Mouse (Mus musculus) myocyte (in vitro differentiated cells): ENCODE results near the gene Tspan6.

Experiments used
- CEBPB ChIP-seq: IDR thresholded peaks from 2 replicates; pipeline ENCODE4 v1.6.1; 2011; ENCODE audit warnings: mild to moderate bottlenecking, moderate library complexity; ENCODE audit not compliant: poor library complexity, insufficient read depth, severe bottlenecking
- E2F4 ChIP-seq: IDR thresholded peaks from one replicate; pipeline ENCODE4 v1.6.1; 2011; ENCODE audit warnings: mild to moderate bottlenecking, control low read depth, moderate library complexity; ENCODE audit not compliant: insufficient read depth
- MAX ChIP-seq: IDR thresholded peaks from one replicate; pipeline ENCODE4 v1.6.1; 2011; ENCODE audit warnings: low read depth, mild to moderate bottlenecking, control low read depth
- MYOD1 ChIP-seq, 3 experiments: IDR thresholded peaks; one replicate each; pipeline ENCODE4 v1.6.1; 2011; ENCODE audit warnings: control low read depth in 2 of 3, low read depth in 2 of 3, mild to moderate bottlenecking in 2 of 3, moderate library complexity in 1 of 3; ENCODE audit not compliant: insufficient read length in 2 of 3, control insufficient read depth in 1 of 3
- MYOG ChIP-seq, 3 experiments: IDR thresholded peaks; one replicate each; pipeline ENCODE4 v1.6.1; 2011; ENCODE audit warnings: control low read depth in 2 of 3, low read depth in 2 of 3, mild to moderate bottlenecking in 2 of 3; ENCODE audit not compliant: insufficient read length in 2 of 3, control insufficient read depth in 1 of 3, insufficient read depth in 1 of 3
- POLR2A ChIP-seq: IDR thresholded peaks from one replicate; pipeline ENCODE4 v1.6.1; 2011; ENCODE audit warnings: low read depth, mild to moderate bottlenecking, control low read depth, moderate library complexity; ENCODE audit not compliant: insufficient read length
- POLR2AphosphoS2 ChIP-seq: IDR thresholded peaks from one replicate; pipeline ENCODE4 v1.6.1; 2011; ENCODE audit warnings: low read depth, control low read depth; ENCODE audit not compliant: insufficient read length
- REST ChIP-seq: IDR thresholded peaks from one replicate; pipeline ENCODE4 v1.6.1; 2011; ENCODE audit warnings: mild to moderate bottlenecking, control low read depth, moderate library complexity; ENCODE audit not compliant: insufficient read depth, insufficient read length
- SRF ChIP-seq: IDR thresholded peaks from one replicate; pipeline ENCODE4 v1.6.1; 2011; ENCODE audit warnings: low read depth; ENCODE audit not compliant: control insufficient read depth, insufficient read length
- TCF12 ChIP-seq: IDR thresholded peaks from one replicate; pipeline ENCODE4 v1.6.1; 2011; ENCODE audit warnings: mild to moderate bottlenecking, control low read depth; ENCODE audit not compliant: poor library complexity, insufficient read depth, severe bottlenecking
- TCF3 ChIP-seq: IDR thresholded peaks from one replicate; pipeline ENCODE4 v1.6.1; 2011; ENCODE audit warnings: low read depth, control low read depth; ENCODE audit not compliant: insufficient read length
- USF1 ChIP-seq: IDR thresholded peaks from one replicate; pipeline ENCODE4 v1.6.1; 2011; ENCODE audit warnings: low read depth, mild to moderate bottlenecking, control low read depth, moderate library complexity

- TF ChIP-seq POLR2A (no peak), TCF12 (peak; percentile 1), MYOG (IDR thresholded peaks at IDR 0.05; ENCODE audit: control insufficient read depth in 1 of 3, insufficient read depth in 1 of 3, insufficient read length in 2 of 3, low read depth in 2 of 3) (peak in 2 of 3 experiments; percentile 26 to 69), CEBPB (no peak), REST (no peak), E2F4 (no peak), MYOD1 (IDR thresholded peaks at IDR 0.05; ENCODE audit: control insufficient read depth in 1 of 3, insufficient read length in 2 of 3, low read depth in 2 of 3) (peak; percentile 16 to 74 (median 68)), POLR2AphosphoS2 (no peak), MAX (no peak), USF1 (no peak), SRF (no peak), TCF3 (no peak)
These were observed 13.3 kb upstream of the Tspan6 start for GRCm38 (mm10) chrX:133911397-133912103.
